Mouse (Mus musculus) cortical plate, adult 2 months (tissue): Measurements from ENCODE around the gene Zfp748.

Experiments used
- CTCF ChIP-seq: fragments of 200-500 bp; IDR thresholded peaks from 2 replicates; pipeline ENCODE4 v1.5.1; 2011; ENCODE audit warnings: mild to moderate bottlenecking, control low read depth, low read length; ENCODE audit not compliant: insufficient read depth; ENCODE audit errors: extremely low read depth
- POLR2A ChIP-seq: fragments of 200-500 bp; IDR thresholded peaks from 2 replicates; pipeline ENCODE4 v1.6.1; 2011; ENCODE audit warnings: mild to moderate bottlenecking, low read length, control low read depth; ENCODE audit not compliant: insufficient read depth; ENCODE audit errors: extremely low read depth

DNA sequence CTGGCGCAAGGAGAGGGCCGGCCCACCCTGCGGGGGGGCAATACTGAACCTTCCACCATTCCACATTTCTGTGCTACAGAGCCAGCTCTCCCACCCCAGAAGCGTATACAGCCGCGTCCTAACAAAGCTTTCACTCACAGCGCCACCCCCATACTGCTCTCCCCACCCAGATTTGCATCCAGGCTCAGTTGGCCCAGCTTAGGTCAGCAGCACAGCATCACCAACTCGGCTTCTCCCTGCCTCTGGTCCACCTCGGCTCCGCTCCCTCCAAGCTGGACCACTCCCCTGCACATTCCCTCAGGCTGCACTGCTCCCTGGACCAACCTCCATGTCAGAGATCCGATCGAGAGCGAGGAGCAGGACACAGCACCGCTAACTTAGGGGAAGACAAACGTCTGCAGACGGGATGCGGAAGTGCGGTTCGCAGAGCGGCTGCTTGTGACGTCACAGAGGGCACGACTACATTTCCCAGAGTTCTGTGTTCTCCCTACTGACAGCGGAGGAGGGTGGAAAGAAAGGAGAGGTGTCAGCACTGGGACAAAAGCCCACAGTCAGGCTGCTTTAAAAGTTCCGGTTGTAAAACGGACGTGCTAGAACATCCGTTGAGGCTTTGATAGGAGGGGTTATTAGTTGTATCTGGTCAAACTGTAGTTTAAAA, 27.7 kb downstream of the Zfp748 start, which contains the start of the genes Gm26965 and Zfp87:
- TF ChIP-seq CTCF, result no peak
- TF ChIP-seq POLR2A, result peak; percentile 84
